Mouse (Mus musculus): ENCODE measurements at regions not wholly inside any gene's neighbourhood (a gene's known extent, or its start where the extent isn't known, plus 50 kb on each side); places are given as distances from the start of the nearest gene placed in this dataset.

DNA sequence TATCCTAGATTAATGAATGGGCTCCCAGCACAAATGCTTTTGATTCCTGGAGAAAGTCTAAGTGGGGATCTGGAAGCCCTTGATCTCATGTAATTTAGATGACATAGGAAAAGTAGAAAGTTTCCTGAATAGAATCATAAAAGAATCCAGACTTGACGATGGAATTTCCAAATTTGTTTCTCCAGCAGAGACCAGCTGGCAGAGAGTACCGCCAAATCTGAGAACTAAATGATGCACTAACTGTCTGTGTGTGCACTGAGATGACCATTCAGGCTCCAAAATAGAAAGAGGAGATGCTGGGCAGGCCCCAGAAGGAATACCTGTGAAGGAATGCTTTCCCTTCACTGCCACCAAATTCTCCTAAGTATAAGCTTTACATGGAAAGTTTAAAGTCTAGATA is 704.6 kb downstream of the Fat4 start:
- no peak for DNase-seq

DNA sequence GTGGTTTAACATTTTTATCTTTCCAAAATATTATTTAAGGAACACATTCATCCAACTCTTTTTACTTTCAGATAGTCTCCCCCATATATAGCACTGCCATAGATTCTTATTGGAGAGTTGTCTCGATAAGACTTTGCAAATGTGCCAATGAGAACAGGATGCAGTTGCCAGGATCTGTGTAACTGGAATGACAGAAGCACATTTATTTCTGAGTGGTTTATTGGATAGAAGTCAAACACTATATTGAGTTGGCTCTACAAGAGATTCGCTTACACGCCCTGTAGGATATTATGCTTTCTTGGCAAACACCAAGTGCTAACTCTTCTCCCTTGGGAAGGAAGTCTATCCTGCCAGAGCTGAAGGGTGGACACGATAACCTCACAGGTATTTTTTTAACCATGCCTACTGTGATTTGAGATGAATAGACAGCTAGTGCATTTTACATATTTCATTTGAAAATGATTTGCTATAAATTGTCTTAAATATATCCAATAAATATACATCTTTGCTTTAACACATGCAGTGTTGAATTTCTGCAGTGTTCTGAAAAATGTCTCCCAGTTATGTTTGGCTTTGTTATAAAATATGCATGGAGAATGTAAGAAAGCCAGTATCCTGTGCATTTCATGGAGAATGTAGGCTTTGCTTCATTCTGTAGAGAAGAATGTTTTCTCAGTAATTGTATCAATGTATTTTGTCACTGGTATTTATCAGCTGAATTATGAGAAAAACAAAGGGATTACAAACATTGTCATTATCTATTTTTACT is 705.8 kb downstream of the Fat4 start:
- DNase-seq, result no peak

DNA sequence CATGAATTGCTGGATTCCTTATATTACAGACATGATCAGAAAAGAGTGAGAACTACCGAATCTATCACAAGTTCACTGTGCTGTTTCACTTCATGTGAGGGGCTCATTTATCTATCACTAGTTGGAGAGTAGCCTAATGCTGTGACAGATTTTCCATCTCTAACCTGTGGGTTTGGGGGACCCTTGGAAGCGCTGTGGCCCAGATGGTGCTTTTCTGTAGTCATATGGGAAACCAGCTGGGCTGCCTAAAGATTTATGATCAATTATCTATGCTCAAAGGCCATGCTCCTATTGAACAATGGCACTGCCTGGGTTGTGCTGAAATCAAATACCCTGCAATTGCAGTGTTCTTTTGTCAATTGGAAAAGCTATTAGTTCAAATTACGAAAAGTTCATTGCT is 723.2 kb downstream of the Fat4 start:
- DNase-seq, result no peak

DNA sequence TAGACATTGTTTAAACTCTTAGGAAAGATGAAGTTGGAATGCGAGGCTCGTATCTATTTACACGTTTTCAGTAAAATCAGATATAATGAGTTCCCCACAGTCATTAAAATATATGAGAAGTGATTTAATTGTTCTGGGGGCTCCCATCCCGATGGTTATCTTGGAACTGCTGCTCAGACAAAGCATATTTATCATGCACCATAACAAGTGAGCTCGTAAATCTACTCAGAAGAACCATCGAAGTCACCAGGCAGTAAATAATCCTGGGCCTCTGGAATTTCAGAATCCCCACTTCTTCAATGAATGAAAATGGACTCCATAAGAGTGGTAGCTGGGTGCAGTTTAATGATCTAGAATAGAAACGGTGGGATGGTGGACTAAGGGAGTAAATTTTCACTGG is 725.7 kb downstream of the Fat4 start:
- no peak for DNase-seq

DNA sequence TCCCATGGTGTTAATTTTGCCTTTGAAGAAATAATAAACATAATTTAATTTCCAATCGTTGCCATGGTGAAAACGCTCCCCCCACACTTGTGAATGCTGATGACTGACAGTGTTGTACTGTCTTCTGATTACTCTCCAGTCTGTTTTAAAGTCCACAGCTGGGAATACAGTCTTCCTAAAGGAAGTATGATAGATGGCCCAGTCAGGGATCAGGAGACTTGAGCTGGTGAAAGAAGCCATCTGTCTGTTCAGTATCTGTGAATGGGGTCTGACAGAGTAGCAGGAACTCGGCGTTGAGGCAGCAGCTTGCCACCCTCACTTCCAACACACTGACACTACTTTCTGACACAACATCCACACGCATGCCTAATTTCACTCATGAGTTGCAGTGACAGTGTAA is 751.2 kb downstream of the Fat4 start:
- peak; percentile 4 to 50 for DNase-seq

DNA sequence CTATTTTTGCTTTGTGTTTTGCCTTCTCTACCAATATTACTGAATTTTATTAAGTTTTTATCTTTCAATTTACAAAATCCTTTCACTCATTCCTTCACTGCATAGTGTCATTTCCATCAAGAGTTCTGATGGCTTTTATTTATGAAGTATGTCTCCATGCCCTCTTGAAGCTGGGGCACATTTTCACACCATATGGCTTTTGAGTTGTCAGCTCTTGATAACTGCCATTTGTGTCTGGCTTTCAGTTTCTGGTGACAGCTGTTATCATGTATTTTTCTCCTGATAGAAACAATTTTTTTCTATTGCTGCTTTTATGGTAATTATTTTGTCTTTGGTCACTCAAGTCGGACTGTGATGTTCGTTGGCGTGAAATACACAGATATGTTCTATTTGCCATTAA is 756.5 kb downstream of the Fat4 start:
- DNase-seq, result no peak

DNA sequence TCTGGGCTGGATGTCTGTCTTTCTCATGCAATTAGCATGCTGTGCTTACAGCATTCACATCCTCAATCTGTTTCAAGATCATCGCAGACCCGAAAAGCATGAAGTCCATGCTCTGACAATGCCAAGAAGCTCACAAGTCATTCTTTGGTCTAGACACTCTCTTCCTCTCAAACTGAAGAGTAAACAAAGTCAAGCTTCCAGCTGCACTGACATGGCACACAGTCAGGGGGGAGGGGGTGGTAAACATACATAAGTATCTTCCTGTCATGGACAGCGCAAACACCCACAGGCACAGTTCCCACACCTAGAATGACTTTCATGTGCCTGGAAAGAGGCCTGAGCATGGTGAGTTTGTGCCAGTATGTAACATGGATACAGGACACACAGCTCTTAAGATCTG is 780.1 kb downstream of the Fat4 start:
- peak in 1 of 2 experiments; percentile 33 for DNase-seq

DNA sequence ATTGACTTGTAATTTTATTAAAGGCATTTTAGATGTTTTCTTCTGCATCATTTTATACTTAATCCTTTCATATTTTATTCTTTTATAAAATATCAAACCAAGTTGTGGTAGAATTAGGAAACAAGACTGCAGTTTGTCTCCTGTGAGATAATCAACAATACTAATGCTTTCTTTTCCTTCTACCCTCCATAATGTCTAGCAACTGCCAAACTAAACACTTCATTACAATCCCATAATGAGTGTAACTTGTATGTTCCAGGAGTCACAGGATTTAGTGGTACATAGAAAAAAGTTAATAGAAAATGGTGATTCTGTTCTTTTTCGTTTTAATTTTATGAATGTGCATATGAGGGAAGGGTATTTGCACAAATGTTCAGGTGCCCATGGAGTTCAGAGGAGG is 782.4 kb downstream of the Fat4 start:
- no peak for DNase-seq

DNA sequence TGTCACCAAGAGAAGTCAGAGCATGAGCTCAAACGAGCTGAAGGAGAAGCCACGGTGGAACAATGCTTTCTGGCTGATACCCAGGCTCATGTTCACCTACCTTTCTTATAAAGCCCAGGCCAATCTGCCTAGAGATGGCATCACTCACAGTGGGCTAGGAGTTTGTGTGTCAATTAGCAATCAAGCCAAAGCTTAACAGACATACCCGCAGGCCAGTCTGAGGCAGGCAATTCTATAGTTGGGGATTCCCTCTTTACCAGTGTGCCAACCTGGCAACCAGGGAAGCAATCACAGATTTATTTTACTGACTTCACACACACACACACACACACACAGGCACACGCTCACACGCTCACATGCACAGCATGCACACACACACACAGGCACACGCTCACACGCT is 787.3 kb downstream of the Fat4 start:
- no peak for DNase-seq

DNA sequence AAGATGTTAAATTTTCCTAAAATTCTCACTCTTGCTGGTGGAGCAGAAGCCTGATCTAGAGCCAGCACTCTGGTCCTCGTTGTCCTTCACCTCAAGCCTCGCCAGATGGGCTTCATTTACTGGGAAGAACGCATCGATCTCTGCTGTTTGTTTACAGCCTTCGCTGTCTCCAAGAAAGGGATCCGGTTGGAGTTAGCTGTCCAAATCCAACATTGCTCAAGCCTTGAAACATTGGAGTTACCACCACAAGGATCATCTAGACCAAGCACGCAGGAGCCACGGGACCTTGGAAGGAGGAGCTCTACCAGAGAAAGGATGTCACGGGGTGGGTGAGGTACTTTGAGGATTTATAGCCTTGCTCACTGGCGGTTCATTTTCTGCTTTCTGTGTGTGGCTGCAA is 788.2 kb downstream of the Fat4 start:
- DNase-seq, result peak in 1 of 2 experiments; percentile 39

DNA sequence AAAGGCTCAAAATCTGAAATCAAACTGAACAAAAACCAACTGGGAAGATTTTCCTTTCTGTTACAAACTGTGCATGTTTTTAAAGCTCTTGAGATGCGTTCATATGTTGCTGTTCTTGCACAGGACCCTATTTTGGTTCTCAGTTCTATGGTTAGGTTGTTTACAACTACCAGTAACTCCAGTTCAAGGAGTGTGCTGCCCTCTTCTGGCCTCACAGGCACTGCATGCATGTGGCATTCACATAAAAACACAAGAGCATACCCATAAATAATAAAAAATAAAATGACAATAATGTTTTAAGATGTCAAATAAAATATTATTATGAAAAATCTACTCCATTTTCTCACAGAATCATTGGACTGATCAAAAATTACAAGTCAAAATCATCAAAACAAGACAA is 818.9 kb downstream of the Fat4 start:
- DNase-seq, result no peak

DNA sequence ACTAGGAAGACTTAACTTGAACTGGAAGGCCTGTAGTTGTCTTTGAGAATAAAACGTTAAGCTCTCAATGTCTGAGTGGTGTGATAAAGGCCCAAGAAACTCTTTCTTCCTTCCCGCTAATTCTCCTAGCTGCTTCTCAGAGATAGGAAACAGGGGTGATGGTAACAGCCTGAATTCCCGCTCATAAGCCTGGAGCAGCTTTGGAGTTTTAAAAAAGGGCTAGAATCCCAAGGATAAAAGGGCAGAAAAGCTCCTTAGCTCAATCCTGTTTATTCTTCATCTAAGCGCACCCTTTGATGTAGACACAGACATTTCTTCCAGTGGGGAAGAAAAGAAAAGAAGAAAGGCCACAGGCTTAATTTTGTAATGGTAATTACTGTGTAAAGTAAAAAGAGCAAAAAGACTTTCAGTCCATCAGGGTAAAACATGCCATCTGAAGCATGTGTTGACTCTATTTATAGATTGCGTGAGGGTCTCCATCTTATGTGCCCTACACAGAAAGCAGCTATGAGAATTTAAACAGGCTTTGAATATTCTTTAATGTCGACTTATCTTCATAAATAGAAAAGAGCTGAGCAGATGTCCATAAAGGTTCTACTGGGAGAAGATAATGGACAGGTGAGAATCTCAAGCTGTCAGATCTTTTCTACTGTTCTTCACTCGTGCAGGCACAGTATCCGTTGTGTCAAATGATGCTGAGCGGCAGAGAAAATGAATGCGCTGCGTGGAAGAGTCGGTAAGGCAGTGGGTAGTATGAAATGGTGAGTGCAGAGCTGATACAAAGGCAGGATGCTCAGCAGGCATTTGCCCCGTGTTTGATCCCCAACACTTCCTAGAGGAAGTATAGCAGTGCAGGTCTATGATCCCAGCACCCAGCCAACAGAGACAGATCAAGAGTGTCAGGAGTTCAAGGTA is 818.0 kb upstream of the Intu start:
- no peak for DNase-seq

DNA sequence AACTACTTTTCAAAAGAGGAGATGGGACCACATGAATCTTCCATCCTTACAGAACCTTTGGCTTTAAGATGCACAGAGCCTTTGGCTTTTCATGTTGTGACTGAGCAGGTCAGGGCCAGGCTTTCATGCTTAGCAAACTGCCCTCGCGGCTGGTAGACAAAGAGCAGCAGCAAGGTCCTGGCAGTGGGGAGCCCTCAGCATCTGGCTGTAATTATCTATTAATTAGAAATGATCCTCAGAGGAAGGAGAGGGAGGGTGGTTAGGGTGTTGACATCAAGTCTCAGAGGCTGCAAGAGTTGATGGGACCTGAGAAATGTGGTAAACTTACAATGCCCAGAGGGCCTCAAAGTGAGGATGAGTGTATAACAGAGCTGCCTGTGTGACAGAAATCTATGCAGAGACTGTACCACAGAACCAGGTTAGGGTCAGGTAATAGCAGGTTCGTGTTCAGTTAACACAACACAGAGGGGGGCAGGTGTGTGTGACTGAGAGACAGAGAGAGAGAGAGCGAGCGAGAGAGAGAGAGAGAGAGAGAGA is 817.0 kb upstream of the Intu start:
- DNase-seq, result no peak

DNA sequence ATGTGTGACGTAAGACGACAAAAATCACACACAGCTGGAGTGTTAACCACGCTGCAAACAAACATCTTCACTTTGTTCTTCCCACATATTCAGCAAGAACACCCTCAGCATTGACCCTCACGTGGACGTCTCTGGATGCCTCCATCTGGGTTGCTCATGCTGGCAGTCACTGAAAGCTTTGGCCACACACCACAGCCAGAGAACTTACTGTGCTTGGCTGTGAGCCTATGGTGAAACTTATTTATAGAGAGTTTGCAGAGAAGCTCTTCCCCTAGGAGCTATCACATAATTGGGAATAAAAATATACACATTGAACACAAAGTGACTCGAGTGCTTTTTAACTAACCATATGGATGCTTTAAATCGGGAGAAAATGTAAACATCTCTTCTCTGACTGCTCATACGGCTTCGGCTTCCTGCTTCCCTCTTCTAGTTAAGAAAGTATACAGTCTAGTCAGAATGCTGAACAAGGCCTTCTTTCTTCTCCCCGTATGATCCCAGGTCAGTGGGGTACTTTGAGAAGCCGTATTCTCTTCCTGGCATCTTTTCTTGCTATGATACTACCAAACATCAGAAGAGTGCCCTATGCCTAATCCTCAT is 812.0 kb upstream of the Intu start:
- peak; percentile 21 to 81 for DNase-seq

DNA sequence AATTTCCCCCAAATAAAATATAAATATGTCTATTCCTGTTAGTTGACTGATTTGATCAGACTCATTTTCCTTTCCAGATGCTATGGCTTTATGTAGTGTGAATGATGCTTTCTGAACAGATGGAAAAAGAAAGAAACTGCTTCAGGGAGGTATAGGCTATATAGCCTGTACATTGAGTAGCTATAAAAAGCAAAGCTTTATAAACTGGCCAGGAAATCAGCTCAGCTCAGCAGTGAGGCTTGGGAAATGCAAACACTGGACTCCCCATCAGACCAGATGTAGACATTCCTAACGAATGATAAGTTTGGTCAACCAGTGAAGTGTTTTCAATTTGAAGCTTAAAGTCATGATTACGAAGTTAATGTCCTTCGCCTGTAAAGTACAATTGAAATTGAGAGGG is 805.3 kb upstream of the Intu start:
- no peak for DNase-seq

DNA sequence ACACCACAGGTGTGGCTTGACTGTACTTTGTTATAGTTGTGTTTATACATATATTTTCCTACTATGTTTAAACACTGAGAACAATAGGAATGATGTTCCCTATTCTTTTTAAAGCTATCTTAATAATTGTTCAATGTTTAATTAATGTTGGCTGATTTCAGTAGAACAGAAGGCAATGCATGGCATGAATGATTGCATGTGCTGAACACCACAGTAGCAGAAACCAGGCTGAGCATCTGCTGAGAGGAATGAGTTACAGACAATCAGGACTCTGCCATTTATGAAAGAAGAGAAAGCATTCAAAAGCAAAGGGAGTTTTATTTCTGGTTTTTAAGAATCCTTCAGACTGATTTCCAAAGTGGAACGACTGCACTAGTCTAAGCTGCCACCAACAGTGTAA is 794.4 kb upstream of the Intu start:
- DNase-seq, result no peak

DNA sequence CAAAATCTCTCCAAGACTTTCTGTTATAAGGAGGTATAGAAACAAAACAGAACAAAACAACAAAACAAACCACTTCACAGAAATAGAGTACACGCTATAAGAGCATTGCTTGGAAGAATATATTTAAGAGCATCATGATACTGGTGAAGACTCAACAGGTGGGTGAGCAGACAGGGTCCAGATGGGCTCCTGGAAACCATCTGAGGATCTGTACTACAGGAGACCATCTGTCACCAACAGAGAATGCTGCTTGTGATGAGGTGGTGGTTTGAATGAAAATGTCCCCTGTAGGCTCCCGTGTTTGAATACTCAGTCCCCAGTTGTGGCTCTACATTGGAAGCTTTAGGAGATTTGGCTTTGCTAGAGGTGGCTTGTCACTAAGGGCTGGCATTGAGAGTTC is 785.1 kb upstream of the Intu start:
- DNase-seq, result no peak

DNA sequence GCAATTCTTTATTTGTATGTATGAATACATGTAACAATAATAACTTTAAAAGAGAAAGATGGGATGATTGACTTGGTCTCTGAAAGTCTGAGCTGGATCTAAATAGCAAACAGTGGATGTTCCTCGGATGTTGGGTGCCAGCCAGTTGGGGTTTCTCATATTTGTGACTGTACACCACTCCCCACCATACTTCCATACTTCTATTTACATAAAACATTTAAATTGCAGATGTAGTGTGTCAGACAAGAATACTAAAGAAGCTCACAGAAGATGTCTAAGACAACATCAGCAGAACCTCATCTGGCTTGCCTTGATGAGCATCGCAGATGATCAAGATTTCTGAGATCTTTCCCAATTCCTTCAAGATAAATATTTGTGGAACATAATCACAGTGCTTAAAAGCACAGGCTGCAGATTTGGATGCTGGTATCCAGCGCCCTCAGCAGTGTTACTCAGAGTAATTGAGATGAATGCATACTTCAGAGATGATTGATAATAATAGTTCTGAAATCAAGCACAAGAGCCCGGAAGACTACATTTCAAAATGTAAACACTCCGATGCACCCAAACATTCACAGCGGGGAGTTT is 762.0 kb upstream of the Intu start:
- DNase-seq, result peak in 1 of 2 experiments; percentile 52

DNA sequence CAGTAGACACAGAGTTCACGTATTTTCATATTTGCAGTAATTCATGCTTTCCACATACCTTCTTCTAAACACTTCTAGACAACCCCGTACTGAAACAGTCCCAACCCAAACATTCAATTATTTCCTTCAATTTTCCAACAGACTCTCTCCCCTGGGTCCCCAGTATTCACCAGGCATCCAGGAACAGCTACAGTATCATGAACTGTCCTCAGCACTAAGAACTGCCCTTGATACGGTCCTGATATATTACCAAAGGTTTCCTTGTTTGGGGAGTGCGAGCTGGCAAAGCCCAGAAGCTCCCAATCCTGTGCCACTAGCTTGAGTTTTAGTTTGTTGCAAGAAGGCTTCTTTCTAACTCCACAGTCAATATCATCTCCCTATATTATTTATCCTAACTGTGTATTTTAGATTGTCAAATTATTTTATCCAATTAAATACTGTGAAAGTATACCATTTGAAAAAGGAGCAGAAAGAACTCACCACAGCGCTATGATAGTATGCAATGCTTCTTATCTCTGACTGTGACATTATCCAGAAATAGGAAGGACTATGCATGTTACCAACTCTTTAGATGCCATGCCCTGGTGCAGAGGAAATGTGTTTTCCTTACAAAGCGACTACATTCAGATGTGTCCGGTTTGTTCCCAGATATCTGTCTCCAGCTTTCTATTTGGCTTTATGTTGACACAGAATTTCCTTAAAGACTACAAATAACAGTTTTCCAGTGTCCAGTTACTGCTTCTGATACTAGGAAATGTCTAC is 754.6 kb upstream of the Intu start:
- DNase-seq, result no peak

DNA sequence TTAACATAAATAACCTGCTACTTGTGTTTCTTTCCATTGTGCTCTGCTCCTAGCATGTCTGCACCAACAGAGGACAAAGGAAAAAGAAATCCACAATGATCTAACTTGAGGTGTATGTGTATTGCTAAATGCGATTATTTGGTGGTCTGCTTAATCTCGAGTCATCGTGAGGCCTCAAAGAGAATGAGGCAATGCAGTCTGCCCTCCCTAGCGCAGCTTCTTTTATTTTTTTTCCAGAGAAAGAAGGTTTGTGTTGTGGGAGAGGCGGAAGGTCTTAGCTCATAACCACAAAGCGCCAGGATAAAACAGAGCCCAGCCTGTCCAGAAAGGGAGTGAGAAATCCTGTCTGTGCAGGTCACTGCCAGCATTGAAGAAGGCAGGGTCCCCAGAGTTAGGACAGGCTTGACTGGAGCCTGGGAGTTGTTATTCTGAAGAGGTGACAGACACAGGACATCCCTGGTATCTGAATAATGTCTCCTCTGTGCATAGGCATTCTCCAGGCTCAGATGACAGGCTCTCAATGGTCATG is 751.3 kb upstream of the Intu start:
- DNase-seq, result no peak

DNA sequence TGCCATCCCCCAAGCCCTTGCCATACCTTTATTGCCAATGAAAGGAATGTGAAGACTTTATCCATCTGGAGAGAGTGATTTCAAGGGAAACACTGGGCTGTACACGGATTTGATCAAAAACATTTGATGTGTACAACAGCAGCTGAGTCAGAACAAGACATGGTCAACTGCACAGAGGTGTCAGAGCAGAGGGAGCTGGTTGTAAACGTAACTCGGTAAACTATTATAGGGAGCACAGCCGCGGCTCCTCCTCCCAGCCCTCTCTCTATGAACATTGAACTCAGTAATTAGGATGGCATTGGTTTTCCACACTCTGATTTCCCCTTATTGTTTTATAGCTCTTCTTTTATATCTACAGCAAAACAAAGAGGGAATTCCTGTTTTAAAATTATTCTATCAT is 750.8 kb upstream of the Intu start:
- DNase-seq, result no peak

DNA sequence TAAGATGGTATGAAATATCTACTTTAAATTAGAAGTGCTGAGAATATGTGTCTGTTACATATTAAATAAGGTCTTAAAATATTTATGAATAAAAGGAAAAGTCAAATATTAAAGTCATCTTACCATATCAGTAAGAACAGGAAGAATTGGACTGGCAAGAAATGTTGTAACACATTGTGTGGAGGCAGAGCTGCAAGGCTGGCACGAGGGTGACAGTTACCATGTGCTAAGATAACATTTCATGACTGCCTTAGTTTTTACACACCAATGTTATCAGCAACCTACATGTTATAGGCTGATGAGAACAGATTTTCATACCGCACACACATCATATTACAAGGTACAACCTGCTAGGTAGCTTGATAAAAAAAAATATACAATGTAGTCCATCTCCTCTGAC is 746.2 kb upstream of the Intu start:
- no peak for DNase-seq

All from lung, postnatal 4 days (tissue).